Mouse (Mus musculus) left cerebral cortex, adult 2 months (tissue): ENCODE results near the gene Rprd1b. TPM values are rescaled to one million over a fixed set of nuclear protein-coding genes. Genes with fewer than 3 reads are reported as not detected.

Experiments
- DNase-seq, 2 experiments: peaks; one replicate each; pipeline ENCODE4 v3.0.0; 2021 to 2022; ENCODE audit warnings: low spot score in 2 of 2, mixed read lengths in 1 of 2; ENCODE audit errors: extremely low spot score in 1 of 2
- H3K27ac ChIP-seq: fragments of 200-600 bp; 2 replicates; pipeline ENCODE4 v1.8.1; 2022
- H3K4me3 ChIP-seq: fragments of 200-600 bp; 2 replicates; pipeline ENCODE4 v1.8.1; 2022
- CTCF ChIP-seq: fragments of 200-600 bp; IDR thresholded peaks from 2 replicates; pipeline ENCODE4 v1.8.1; 2022; ENCODE audit warnings: antibody characterized with exemption, mild to moderate bottlenecking, moderate library complexity
- intact Hi-C: fragments of 180-260 bp; cut with DNase I; formaldehyde crosslinking; loops from one replicate; pipeline ENCODE4 v1.15.1; 2025
- total RNA-seq, 2 experiments: library from RNA; stranded (reverse); gene quantifications; 2 replicates each; pipeline ENCODE4 v1.2.3; 2021

Gene Rprd1b
- total RNA-seq, 2 experiments from 2014 or later, result 58.3 to 61.4 TPM

DNA sequence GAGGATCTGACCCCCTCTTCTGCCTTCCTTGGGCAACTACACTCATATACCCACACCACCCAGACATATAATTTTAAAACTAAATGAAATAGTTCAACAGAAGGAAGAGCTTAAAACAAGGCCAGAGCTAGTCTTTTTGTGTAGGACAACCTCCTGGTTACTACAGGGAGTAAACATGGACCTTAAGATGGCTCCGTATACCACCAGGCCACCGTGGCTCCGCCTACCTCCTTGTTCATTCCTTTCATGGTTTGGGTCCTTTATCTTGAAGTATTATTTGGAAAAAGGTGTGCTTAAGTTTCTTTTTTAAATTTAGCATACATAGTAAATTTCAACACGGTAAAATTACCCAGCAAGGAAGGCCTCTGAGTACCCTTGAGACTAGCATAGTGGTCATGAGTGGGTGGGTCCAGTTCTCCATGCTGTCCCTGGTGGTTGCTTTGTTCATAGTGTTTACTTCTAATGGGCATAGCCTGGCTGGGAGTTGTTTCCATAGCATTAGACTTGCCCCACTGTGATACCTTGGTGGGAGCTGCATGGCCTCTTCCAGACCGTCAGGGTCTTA lies 39.0 kb downstream of the Rprd1b start:
- no peak for TF ChIP-seq CTCF
- H3K4me3 ChIP-seq, result no peak overlapping the region
- intact Hi-C loops, result no loop called here
- H3K27ac ChIP-seq, result no peak overlapping the region
- DNase-seq, result no peak

GRCm38 (mm10) chr2:158068444-158068971 lies 40.2 kb downstream of the Rprd1b start:
- no peak overlapping the region for H3K4me3 ChIP-seq
- H3K27ac ChIP-seq, result no peak overlapping the region
- TF ChIP-seq CTCF, result no peak
- DNase-seq, result no peak
- intact Hi-C loops, result no loop called here

DNA sequence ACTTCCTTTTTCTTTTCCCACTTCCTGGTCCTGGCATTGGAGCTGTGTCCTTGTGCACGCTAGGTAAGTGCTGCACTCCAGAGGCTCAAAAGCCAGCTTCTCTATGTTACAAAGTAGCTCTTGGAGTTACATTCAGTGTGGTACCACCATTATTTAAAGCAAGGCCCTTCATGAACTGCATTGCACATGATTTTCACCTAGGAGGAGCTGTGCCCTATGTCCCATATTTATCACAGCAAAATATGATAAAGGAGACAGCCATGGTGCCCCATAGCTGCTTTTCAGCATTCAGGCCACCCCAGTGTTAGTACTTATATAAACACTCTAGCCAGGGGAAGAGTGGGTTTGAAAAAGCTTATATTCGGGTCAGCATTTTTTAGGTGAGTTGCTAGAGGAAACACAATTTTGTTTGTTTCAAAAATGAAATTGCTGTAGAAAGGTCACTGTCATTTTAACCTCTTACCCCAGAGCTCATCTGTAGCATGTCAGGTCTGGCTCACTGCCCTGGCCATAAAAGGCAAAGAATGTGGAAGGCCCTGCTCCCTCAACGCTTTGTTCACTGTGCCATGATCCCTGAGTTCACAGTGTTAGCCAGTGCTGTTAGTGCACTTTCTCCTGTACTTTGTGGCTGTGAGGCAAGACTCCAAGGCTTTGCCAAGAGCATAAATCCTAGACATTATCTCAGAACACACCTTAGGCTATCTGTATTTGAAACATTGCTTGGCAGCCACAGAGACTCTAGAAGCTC lies 42.8 kb downstream of the Rprd1b start:
- intact Hi-C loops, result no loop called here
- TF ChIP-seq CTCF, result no peak
- no peak for DNase-seq

GRCm38 (mm10) chr2:158071633-158071995 lies 43.3 kb downstream of the Rprd1b start:
- Histone ChIP-seq H3K4me3 (no peak overlapping the region), H3K27ac (no peak overlapping the region)
- TF ChIP-seq CTCF, result no peak
- no peak for DNase-seq
- intact Hi-C loops, result no loop called here

More for the DNA sequence above, 42.8 kb downstream of the Rprd1b start:
- Histone ChIP-seq H3K27ac (no peak overlapping the region), H3K4me3 (no peak overlapping the region)

DNA sequence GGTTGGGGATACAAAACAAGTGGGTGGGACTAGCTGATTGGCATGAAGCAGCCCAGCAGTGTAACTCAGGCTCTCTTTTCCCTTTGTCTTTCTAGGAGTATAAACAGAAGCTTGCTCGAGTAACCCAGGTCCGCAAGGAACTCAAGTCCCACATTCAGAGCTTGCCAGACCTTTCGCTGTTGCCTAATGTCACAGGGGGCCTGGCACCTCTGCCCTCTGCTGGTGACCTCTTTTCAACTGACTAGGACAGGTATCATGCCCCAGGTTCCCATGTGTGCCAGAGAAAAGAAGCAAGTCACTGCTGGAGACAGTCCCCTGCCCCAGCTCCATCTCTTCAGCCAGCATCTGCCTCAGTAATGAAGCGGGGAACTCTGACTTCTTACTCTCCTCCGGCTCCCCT lies 46.5 kb downstream of the Rprd1b start:
- intact Hi-C loops, result no loop called here
- no peak overlapping the region for H3K4me3 ChIP-seq
- no peak overlapping the region for H3K27ac ChIP-seq
- DNase-seq, result no peak
- no peak for TF ChIP-seq CTCF

GRCm38 (mm10) chr2:158076690-158077089 lies 48.4 kb downstream of the Rprd1b start:
- no peak overlapping the region for H3K4me3 ChIP-seq
- no peak overlapping the region for H3K27ac ChIP-seq
- intact Hi-C loops, result no loop called here
- no peak for TF ChIP-seq CTCF
- DNase-seq, result no peak

DNA sequence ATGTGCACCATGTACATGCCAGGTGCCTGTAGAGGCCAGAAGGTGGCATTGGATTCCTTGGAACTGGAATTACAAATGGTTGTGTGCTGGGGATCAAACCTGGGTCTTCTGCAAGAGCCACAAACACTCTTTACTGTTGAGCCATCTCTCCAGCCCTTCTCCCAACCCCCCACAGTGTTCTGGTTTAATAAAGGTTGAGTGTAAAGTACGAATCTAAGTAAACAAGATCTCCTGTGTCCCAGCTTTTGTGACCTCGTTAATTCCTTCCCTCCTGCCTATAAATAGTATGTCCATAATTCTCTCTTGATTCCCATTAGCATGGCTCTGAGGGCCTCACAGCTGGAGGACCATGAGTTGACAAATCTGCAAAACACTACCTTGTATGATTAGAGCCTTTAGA lies 49.7 kb downstream of the Rprd1b start:
- no peak for DNase-seq
- TF ChIP-seq CTCF, result no peak
- intact Hi-C loops, result no loop called here
- no peak overlapping the region for H3K27ac ChIP-seq
- H3K4me3 ChIP-seq, result no peak overlapping the region

DNA sequence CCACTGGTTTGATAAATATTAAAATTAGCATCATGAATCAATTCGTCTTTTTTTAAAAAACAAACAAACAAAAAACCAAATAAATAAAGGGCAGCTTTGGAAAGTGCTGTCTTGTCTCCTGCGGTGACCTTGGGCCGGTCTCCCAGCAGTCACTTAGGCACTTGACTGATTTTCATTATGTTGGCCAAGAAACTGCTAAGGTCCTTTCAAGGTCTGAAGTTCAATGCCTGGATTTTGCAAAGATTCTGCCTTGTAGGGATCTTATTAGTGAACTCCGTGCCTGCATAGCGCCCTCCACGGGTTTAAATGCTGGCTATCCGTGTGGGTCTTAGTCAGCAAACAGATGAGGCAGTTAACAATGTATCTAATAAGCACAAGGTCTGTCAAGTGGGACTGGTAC lies 50.7 kb downstream of the Rprd1b start:
- Histone ChIP-seq H3K27ac (no peak overlapping the region), H3K4me3 (no peak overlapping the region)
- DNase-seq, result no peak
- no peak for TF ChIP-seq CTCF
- intact Hi-C loops, result no loop called here

DNA sequence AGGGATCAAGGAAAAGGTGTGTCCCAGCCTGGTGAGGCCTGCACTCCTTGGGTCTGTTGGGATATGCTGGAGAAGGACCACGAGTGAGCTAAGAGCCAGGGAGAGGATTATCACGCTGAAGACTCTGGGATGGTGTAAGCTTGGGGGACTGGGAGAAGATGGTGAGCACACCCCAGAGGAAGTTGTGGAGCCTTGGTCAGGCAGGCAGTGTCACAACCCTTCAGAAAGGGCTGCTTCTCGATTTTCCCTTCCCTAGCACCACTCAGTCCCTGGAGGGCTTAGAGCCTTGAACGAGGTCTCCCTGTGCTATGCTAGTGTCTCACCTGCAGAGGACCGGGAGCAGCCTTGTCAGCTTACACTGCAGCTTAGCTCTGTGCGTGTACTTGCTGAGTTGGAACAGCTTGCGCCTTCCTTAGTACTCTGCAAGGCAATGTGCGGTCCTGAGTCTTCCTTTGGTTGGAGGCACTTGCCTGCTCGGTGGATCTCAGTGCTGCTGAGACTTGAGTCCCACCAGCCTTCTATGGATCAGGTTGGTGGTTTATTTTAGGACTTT lies 51.6 kb downstream of the Rprd1b start:
- intact Hi-C loops, result no loop called here
- Histone ChIP-seq H3K27ac (no peak overlapping the region), H3K4me3 (no peak overlapping the region)
- TF ChIP-seq CTCF, result peak; percentile 10; the same call in 1 of the 2 replicates
- no peak for DNase-seq

DNA sequence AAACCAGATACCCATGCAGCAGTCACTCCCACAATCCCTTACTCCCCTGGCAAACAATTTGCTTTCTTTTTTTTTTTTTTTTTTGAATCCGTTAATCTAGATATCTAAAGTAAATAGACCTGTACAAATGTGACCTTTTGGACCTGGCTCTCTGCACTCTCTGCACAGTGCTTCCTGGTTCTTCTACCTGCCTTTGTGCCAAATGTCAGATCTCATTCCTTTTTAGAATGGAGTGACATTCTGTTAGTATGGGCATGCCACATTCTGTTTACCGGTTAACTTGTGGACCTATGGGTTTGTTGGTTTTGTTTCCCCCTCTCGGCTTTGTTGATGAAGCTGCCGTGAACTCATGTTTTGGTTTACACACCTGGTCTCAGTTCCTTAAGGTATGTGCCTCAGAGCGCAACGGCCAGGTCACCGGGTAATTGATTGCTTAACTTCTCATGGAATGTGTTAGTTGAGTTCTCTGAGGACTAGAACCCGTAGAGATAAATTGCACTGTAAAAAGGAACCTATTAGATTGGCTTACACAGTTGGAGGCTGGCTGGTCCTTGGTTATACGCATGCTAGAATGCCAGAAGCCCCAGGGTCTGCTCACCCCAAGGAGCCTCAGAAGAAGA lies 52.4 kb downstream of the Rprd1b start:
- intact Hi-C loops, result no loop called here
- no peak for TF ChIP-seq CTCF
- DNase-seq, result no peak
- no peak overlapping the region for H3K27ac ChIP-seq
- H3K4me3 ChIP-seq, result no peak overlapping the region

DNA sequence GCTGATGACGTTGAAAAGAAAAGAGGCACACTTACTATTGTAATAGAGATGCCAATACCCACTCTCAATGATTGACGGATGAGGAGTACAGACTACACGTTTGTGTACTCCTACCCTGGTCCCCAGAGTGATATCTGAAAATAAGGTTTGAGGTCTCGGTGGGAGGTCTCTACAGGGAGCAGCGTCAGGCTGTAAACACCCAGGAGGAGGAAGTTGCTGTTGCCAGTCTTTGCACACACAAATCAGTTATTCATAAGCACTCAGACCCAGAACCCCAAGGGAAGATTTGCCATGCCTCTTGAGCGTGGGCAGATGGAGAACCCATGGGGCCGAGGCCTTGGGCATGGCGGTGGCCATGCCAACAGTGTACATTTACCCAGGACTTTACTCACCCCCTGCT lies 56.2 kb downstream of the Rprd1b start:
- DNase-seq, result no peak
- intact Hi-C loops, result no loop called here
- no peak for TF ChIP-seq CTCF
- no peak overlapping the region for H3K4me3 ChIP-seq
- H3K27ac ChIP-seq, result no peak overlapping the region

GRCm38 (mm10) chr2:158090096-158090495 lies 61.8 kb downstream of the Rprd1b start:
- no peak overlapping the region for H3K4me3 ChIP-seq
- no peak for DNase-seq
- H3K27ac ChIP-seq, result no peak overlapping the region
- intact Hi-C loops, result no loop called here
- TF ChIP-seq CTCF, result no peak
